Mouse (Mus musculus): ENCODE results near the gene Nol10. TPM values are rescaled to one million over a fixed set of nuclear protein-coding genes. Genes with fewer than 3 reads are reported as not detected.

Gene Nol10
- total and polyA plus RNA-seq, 2 experiments from 2014 or later = 13.2 to 13.9 TPM

GRCm38 (mm10) chr12:17388136-17388437 is 39.8 kb downstream of the Nol10 start:
- no peak overlapping the region for H3K4me2 ChIP-seq (ENCODE audit: low read depth)
- H3K4me3 ChIP-seq (ENCODE audit: low read depth, low read length) = no peak overlapping the region
- no peak overlapping the region for H3K9ac ChIP-seq
- DNase-seq (no peak), ATAC-seq (no peak)
- TF ChIP-seq CTCF (IDR thresholded peaks at IDR 0.05; ENCODE audit: low read depth) = no peak
- H3K36me3 ChIP-seq (ENCODE audit: insufficient read depth) = no peaks in the 10 kb centered on the region
- no peak overlapping the region for H3K27ac ChIP-seq (ENCODE audit: low read depth, low read length)
- H3K4me1 ChIP-seq (ENCODE audit: insufficient read depth) = no peaks in the 10 kb centered on the region
- no peaks in the 10 kb centered on the region for H3K27me3 ChIP-seq (ENCODE audit: insufficient read depth, low read length)
- WGBS = 100% methylated on average over 1 of the region's 1 CpGs
- H3K9me3 ChIP-seq (ENCODE audit: low read length) = no peaks in the 10 kb centered on the region

- H3K36me3 ChIP-seq (ENCODE audit: insufficient read depth) = 0 out of 2 replicates have a peak, but pooled peaks cover under 1% of the 10 kb centered on the region
- TF ChIP-seq CTCF (IDR thresholded peaks at IDR 0.05; ENCODE audit: low read depth) = no peak
- no peaks in the 10 kb centered on the region for H3K27me3 ChIP-seq (ENCODE audit: insufficient read depth, low read length)
- H3K4me3 ChIP-seq (ENCODE audit: low read depth, low read length) = no peak overlapping the region
- H3K27ac ChIP-seq (ENCODE audit: low read depth, low read length) = no peak overlapping the region
- DNase-seq (no peak), ATAC-seq (no peak)
- H3K9me3 ChIP-seq (ENCODE audit: low read length) = no peaks in the 10 kb centered on the region
- no peaks in the 10 kb centered on the region for H3K4me1 ChIP-seq (ENCODE audit: insufficient read depth)
- no peak overlapping the region for H3K4me2 ChIP-seq (ENCODE audit: low read depth)
- H3K9ac ChIP-seq = no peak overlapping the region
Measured at GRCm38 (mm10) chr12:17390036-17390435, 41.8 kb downstream of the Nol10 start.

GRCm38 (mm10) chr12:17390510-17390909 is 42.3 kb downstream of the Nol10 start:
- Histone ChIP-seq H3K27ac (ENCODE audit: low read depth, low read length) (no peak overlapping the region), H3K27me3 (ENCODE audit: insufficient read depth, low read length) (no peaks in the 10 kb centered on the region), H3K9me3 (ENCODE audit: low read length) (no peaks in the 10 kb centered on the region), H3K4me3 (ENCODE audit: low read depth, low read length) (no peak overlapping the region), H3K4me2 (ENCODE audit: low read depth) (no peak overlapping the region), H3K36me3 (ENCODE audit: insufficient read depth) (0 out of 2 replicates have a peak, but pooled peaks cover 6% of the 10 kb centered on the region), H3K9ac (no peak overlapping the region), H3K4me1 (ENCODE audit: insufficient read depth) (no peaks in the 10 kb centered on the region)
- no peak for TF ChIP-seq CTCF (IDR thresholded peaks at IDR 0.05; ENCODE audit: low read depth)
- ATAC-seq (peak; percentile 45; the same call in 1 of the 2 replicates), DNase-seq (peak; percentile 13)
- 60% methylated on average over 4 of the region's 4 CpGs for WGBS

- H3K9me3 ChIP-seq (ENCODE audit: low read length) = no peaks in the 10 kb centered on the region
- WGBS = 65% methylated on average over 13 of the region's 13 CpGs
- no peaks in the 10 kb centered on the region for H3K4me1 ChIP-seq (ENCODE audit: insufficient read depth)
- no peak overlapping the region for H3K4me3 ChIP-seq (ENCODE audit: low read depth, low read length)
- H3K27ac ChIP-seq (ENCODE audit: low read depth, low read length) = no peak overlapping the region
- 0 out of 2 replicates have a peak, but pooled peaks cover 7% of the 10 kb centered on the region for H3K36me3 ChIP-seq (ENCODE audit: insufficient read depth)
- no peak overlapping the region for H3K9ac ChIP-seq
- H3K4me2 ChIP-seq (ENCODE audit: low read depth) = no peak overlapping the region
- DNase-seq (peak; percentile 19), ATAC-seq (no peak)
- no peaks in the 10 kb centered on the region for H3K27me3 ChIP-seq (ENCODE audit: insufficient read depth, low read length)
- no peak for TF ChIP-seq CTCF (IDR thresholded peaks at IDR 0.05; ENCODE audit: low read depth)
Measured at GRCm38 (mm10) chr12:17393148-17393547, 44.9 kb downstream of the Nol10 start.

GRCm38 (mm10) chr12:17397150-17397549 is 48.9 kb downstream of the Nol10 start:
- peak; percentile 89 for ATAC-seq

GRCm38 (mm10) chr12:17401419-17401818 is 53.2 kb downstream of the Nol10 start:
- Histone ChIP-seq H3K4me1 (ENCODE audit: insufficient read depth) (no peaks in the 10 kb centered on the region), H3K4me3 (ENCODE audit: low read depth, low read length) (no peak overlapping the region), H3K4me2 (ENCODE audit: low read depth) (no peak overlapping the region), H3K9me3 (ENCODE audit: low read length) (no peaks in the 10 kb centered on the region), H3K27me3 (ENCODE audit: insufficient read depth, low read length) (no peaks in the 10 kb centered on the region), H3K27ac (ENCODE audit: low read depth, low read length) (no peak overlapping the region), H3K36me3 (ENCODE audit: insufficient read depth) (peaks cover 28% of the 10 kb centered on the region), H3K9ac (no peak overlapping the region)
- WGBS = 95% methylated on average over 1 of the region's 1 CpGs
- DNase-seq = no peak
- no peak for ATAC-seq
- no peak for TF ChIP-seq CTCF (IDR thresholded peaks at IDR 0.05; ENCODE audit: low read depth)

More at GRCm38 (mm10) chr12:17397150-17397549, 48.9 kb downstream of the Nol10 start:
- no peaks in the 10 kb centered on the region for H3K4me1 ChIP-seq (ENCODE audit: insufficient read depth)
- H3K9me3 ChIP-seq (ENCODE audit: low read length) = no peaks in the 10 kb centered on the region
- WGBS = 17% methylated on average over 2 of the region's 2 CpGs
- TF ChIP-seq CTCF (IDR thresholded peaks at IDR 0.05; ENCODE audit: low read depth) = no peak
- no peaks in the 10 kb centered on the region for H3K27me3 ChIP-seq (ENCODE audit: insufficient read depth, low read length)
- no peak overlapping the region for H3K9ac ChIP-seq
- no peak overlapping the region for H3K27ac ChIP-seq (ENCODE audit: low read depth, low read length)
- H3K4me3 ChIP-seq (ENCODE audit: low read depth, low read length) = no peak overlapping the region
- no peak overlapping the region for H3K4me2 ChIP-seq (ENCODE audit: low read depth)
- H3K36me3 ChIP-seq (ENCODE audit: insufficient read depth) = 0 out of 2 replicates have a peak, but pooled peaks cover 7% of the 10 kb centered on the region
- peak; percentile 54 for DNase-seq

- DNase-seq = no peak
- Histone ChIP-seq H3K27me3 (ENCODE audit: insufficient read depth, low read length) (no peaks in the 10 kb centered on the region), H3K4me2 (ENCODE audit: low read depth) (no peak overlapping the region), H3K9me3 (ENCODE audit: low read length) (no peaks in the 10 kb centered on the region), H3K4me3 (ENCODE audit: low read depth, low read length) (no peak overlapping the region), H3K9ac (no peak overlapping the region), H3K4me1 (ENCODE audit: insufficient read depth) (no peaks in the 10 kb centered on the region), H3K36me3 (ENCODE audit: insufficient read depth) (peaks cover 32% of the 10 kb centered on the region), H3K27ac (ENCODE audit: low read depth, low read length) (no peak overlapping the region)
- 84% methylated on average over 3 of the region's 3 CpGs for WGBS
- TF ChIP-seq CTCF (IDR thresholded peaks at IDR 0.05; ENCODE audit: low read depth) = no peak
- ATAC-seq = no peak
Measured at GRCm38 (mm10) chr12:17402116-17402515, 53.9 kb downstream of the Nol10 start.

- H3K27ac ChIP-seq (ENCODE audit: low read depth, low read length) = no peak overlapping the region
- no peaks in the 10 kb centered on the region for H3K9me3 ChIP-seq (ENCODE audit: low read length)
- WGBS = 98% methylated on average over 4 of the region's 4 CpGs
- no peak overlapping the region for H3K9ac ChIP-seq
- H3K4me2 ChIP-seq (ENCODE audit: low read depth) = no peak overlapping the region
- no peak for DNase-seq
- H3K36me3 ChIP-seq (ENCODE audit: insufficient read depth) = peaks cover 32% of the 10 kb centered on the region
- H3K4me1 ChIP-seq (ENCODE audit: insufficient read depth) = no peaks in the 10 kb centered on the region
- no peaks in the 10 kb centered on the region for H3K27me3 ChIP-seq (ENCODE audit: insufficient read depth, low read length)
- H3K4me3 ChIP-seq (ENCODE audit: low read depth, low read length) = no peak overlapping the region
- no peak for TF ChIP-seq CTCF (IDR thresholded peaks at IDR 0.05; ENCODE audit: low read depth)
- no peak for ATAC-seq
Measured at GRCm38 (mm10) chr12:17403998-17404397, 55.7 kb downstream of the Nol10 start.

Measured in forebrain, postnatal 0 days (tissue).